Mouse (Mus musculus) CH12.LX (cell line): ENCODE measurements around the gene Otogl. TPM values are rescaled to one million over a fixed set of nuclear protein-coding genes. Genes with fewer than 3 reads are reported as not detected.

Experiments
- DNase-seq: peaks from one replicate; pipeline ENCODE4 v3.0.0-alpha.2; 2013; ENCODE audit errors: extremely low read depth
- H3K27ac ChIP-seq: 2 replicates; pipeline ENCODE4 v1.5.1; 2012; ENCODE audit warnings: low read depth, mild to moderate bottlenecking, control low read depth, moderate library complexity; ENCODE audit not compliant: insufficient read depth
- H3K27me3 ChIP-seq: replicated peaks from 2 replicates; pipeline ENCODE3; 2012; ENCODE audit warnings: inconsistent platforms
- H3K36me3 ChIP-seq, 2 experiments: replicated peaks in 1 of 2; 2 replicates each; pipeline versions ENCODE3 to v1.6.1; 2012; ENCODE audit warnings: inconsistent platforms in 1 of 2, low read length in 1 of 2, mild to moderate bottlenecking in 1 of 2, mixed read lengths in 1 of 2, moderate library complexity in 1 of 2; ENCODE audit not compliant: control insufficient read depth in 1 of 2, insufficient read depth in 1 of 2
- H3K4me1 ChIP-seq, 2 experiments: 2 replicates each; pipeline ENCODE4 v1.6.1; 2012; ENCODE audit warnings: inconsistent platforms in 1 of 2, moderate library complexity in 1 of 2; ENCODE audit not compliant: insufficient read depth in 2 of 2, control insufficient read depth in 1 of 2
- H3K4me2 ChIP-seq: 2 replicates; pipeline ENCODE4 v1.6.1; 2012; ENCODE audit warnings: low read depth, mild to moderate bottlenecking, control low read depth; ENCODE audit not compliant: poor library complexity, insufficient read depth, severe bottlenecking
- H3K4me3 ChIP-seq, 3 experiments: fragments of 150-350 bp in 1 of 3; sonication (generic) in 1 of 3; replicated peaks in 1 of 3; 2 replicates each; pipeline versions ENCODE3 to v1.5.1; 2011 to 2012; ENCODE audit warnings: low read depth in 2 of 3, low read length in 2 of 3, mild to moderate bottlenecking in 2 of 3, moderate library complexity in 2 of 3, control low read depth in 1 of 3, improper control_type of control experiment in 1 of 3, inconsistent platforms in 1 of 3, mixed read lengths in 1 of 3; ENCODE audit not compliant: poor library complexity in 1 of 3
- H3K79me2 ChIP-seq: replicated peaks from 2 replicates; pipeline ENCODE4 v1.6.1; 2012; ENCODE audit warnings: mild to moderate bottlenecking, moderate library complexity; ENCODE audit not compliant: control insufficient read depth, poor library complexity, insufficient read depth, severe bottlenecking; ENCODE audit errors: extremely low read depth
- H3K9ac ChIP-seq: 2 replicates; pipeline ENCODE4 v1.6.1; 2012; ENCODE audit warnings: low read depth, mild to moderate bottlenecking, control low read depth, moderate library complexity; ENCODE audit not compliant: insufficient read depth
- H3K9me3 ChIP-seq: replicated peaks from 2 replicates; pipeline ENCODE3; 2012; ENCODE audit warnings: low read length, inconsistent platforms, mixed read lengths
- CHD1 ChIP-seq: IDR thresholded peaks from 2 replicates; pipeline ENCODE4 v1.6.1; 2012; ENCODE audit warnings: low read depth, low read length, improper control_type of control experiment, inconsistent platforms
- CTCF ChIP-seq, 2 experiments: IDR thresholded peaks in 1 of 2; conservative IDR thresholded peaks in 1 of 2; 2 replicates each; pipeline ENCODE4 v1.5.1; 2011 to 2012; ENCODE audit warnings: low read depth in 2 of 2, low read length in 2 of 2, improper control_type of control experiment in 1 of 2, inconsistent platforms in 1 of 2, mild to moderate bottlenecking in 1 of 2, moderate library complexity in 1 of 2
- KAT2A ChIP-seq: IDR thresholded peaks from 2 replicates; pipeline ENCODE4 v1.6.1; 2012; ENCODE audit warnings: low read length, improper control_type of control experiment, inconsistent platforms; ENCODE audit not compliant: insufficient replicate concordance
- MAX ChIP-seq: IDR thresholded peaks from 2 replicates; pipeline ENCODE4 v1.6.1; 2011; ENCODE audit warnings: low read length, improper control_type of control experiment
- MXI1 ChIP-seq: IDR thresholded peaks from 2 replicates; pipeline ENCODE4 v1.6.1; 2011; ENCODE audit warnings: mild to moderate bottlenecking, low read depth, low read length, improper control_type of control experiment
- RAD21 ChIP-seq: IDR thresholded peaks from 2 replicates; pipeline ENCODE4 v1.6.1; 2011; ENCODE audit warnings: low read depth, mild to moderate bottlenecking, low read length, improper control_type of control experiment, moderate library complexity
- RCOR1 ChIP-seq: conservative IDR thresholded peaks from 2 replicates; pipeline ENCODE4 v1.6.1; 2012; ENCODE audit warnings: low read depth, mild to moderate bottlenecking, inconsistent platforms, low read length, improper control_type of control experiment
- SMC3 ChIP-seq: IDR thresholded peaks from 2 replicates; pipeline ENCODE4 v1.6.1; 2011; ENCODE audit warnings: low read depth, low read length, improper control_type of control experiment
- TBP ChIP-seq: conservative IDR thresholded peaks from 2 replicates; pipeline ENCODE4 v1.6.1; 2011; ENCODE audit warnings: low read depth, low read length, improper control_type of control experiment
- TCF12 ChIP-seq: IDR thresholded peaks from 2 replicates; pipeline ENCODE4 v1.6.1; 2014; ENCODE audit warnings: low read depth, mild to moderate bottlenecking, inconsistent platforms, low read length, improper control_type of control experiment
- ZC3H11A ChIP-seq: IDR thresholded peaks from 2 replicates; pipeline ENCODE4 v1.6.1; 2012; ENCODE audit warnings: low read depth, mild to moderate bottlenecking, inconsistent platforms, low read length, improper control_type of control experiment
- ZKSCAN1 ChIP-seq: IDR thresholded peaks from 2 replicates; pipeline ENCODE4 v1.6.1; 2012; ENCODE audit warnings: low read depth, inconsistent platforms, low read length, improper control_type of control experiment, borderline replicate concordance
- dilution Hi-C: fragments of 300-500 bp; cut with MboI; formaldehyde crosslinking; loops from 2 replicates; pipeline ENCODE4 v1.14.3; 2020; ENCODE audit warnings: low sequenced_read_pairs; ENCODE audit not compliant: extremely low pct_unique_long_range_greater_than_20kb, extremely low pct_ligation_motif_present
- in situ Hi-C: fragments of 300-500 bp; cut with MboI; formaldehyde crosslinking; loops from 3 replicates; pipeline ENCODE4 v1.14.3; 2019; ENCODE audit warnings: low sequenced_read_pairs, low pct_ligation_motif_present, low pct_unique_long_range_greater_than_20kb, mixed read lengths
- polyA plus RNA-seq: library from polyadenylated mRNA; unstranded; fragments of >175 nt; gene quantifications from 2 replicates; pipeline ENCODE4 v1.2.1, GENCODE M21; 2012; ENCODE audit warnings: low read depth; ENCODE audit not compliant: insufficient read length
- total RNA-seq, 2 experiments: library from RNA; depleted of rRNA; stranded (reverse); fragments of 300-350 nt in 1 of 2; fragments of >200 nt in 1 of 2; gene quantifications; 2 replicates each; pipeline ENCODE4 v1.2.3; 2012 to 2014

The Otogl gene
- total and polyA plus RNA-seq, 3 experiments, result 1.1 to 3.2 (median 2.1) TPM

GRCm38 (mm10) chr10:107922750-107923149, 10.8 kb upstream of the Otogl start:
- in situ Hi-C loops, result no loop called here
- Histone ChIP-seq H3K27me3 (no peaks in the 10 kb centered on the region), H3K4me2 (no peak overlapping the region), H3K4me1 (peaks cover 3 to 27% of the 10 kb centered on the region in 2 experiments; a peak in 3 of 4 replicates), H3K9ac (no peak overlapping the region), H3K79me2 (no peaks in the 10 kb centered on the region), H3K27ac (no peak overlapping the region), H3K4me3 (no peak overlapping the region), H3K9me3 (peaks cover 4% of the 10 kb centered on the region), H3K36me3 (no peaks in the 10 kb centered on the region)
- dilution Hi-C loops, result no loop called here
- peak; percentile 50 for DNase-seq
- TF ChIP-seq SMC3, result peak; percentile 73
- no peak for TF ChIP-seq RCOR1
- TF ChIP-seq RAD21, result peak; percentile 45
- peak; percentile 29 to 66; a peak in 3 of 4 replicates for TF ChIP-seq CTCF (conservative IDR thresholded peaks at IDR 0.05 in 1 of 2, IDR thresholded peaks at IDR 0.05 in 1 of 2; ENCODE audit: low read depth in 2 of 2, low read length in 2 of 2)

GRCm38 (mm10) chr10:107921549-107921948, 9.6 kb upstream of the Otogl start:
- in situ Hi-C loops (no loop called here), dilution Hi-C loops (no loop called here)
- Histone ChIP-seq H3K27me3 (no peaks in the 10 kb centered on the region), H3K9ac (no peak overlapping the region; the same call in 1 of the 2 replicates), H3K79me2 (no peaks in the 10 kb centered on the region), H3K4me1 (peaks cover 3 to 24% of the 10 kb centered on the region in 2 experiments; a peak in 3 of 4 replicates), H3K36me3 (no peaks in the 10 kb centered on the region), H3K9me3 (peaks cover 4% of the 10 kb centered on the region), H3K4me3 (no peak overlapping the region), H3K4me2 (no peak overlapping the region), H3K27ac (no peak overlapping the region; the same call in 1 of the 2 replicates)
- no peak for TF ChIP-seq KAT2A
- TF ChIP-seq MAX, result 0 out of 2 replicates have a peak, but pooled peaks have one; percentile 31
- TF ChIP-seq ZC3H11A, result no peak
- TF ChIP-seq TCF12, result no peak
- no peak for TF ChIP-seq RAD21
- TF ChIP-seq CHD1, result no peak
- peak; percentile 45 for DNase-seq

- no peak overlapping the region; the same call in 1 of the 2 replicates for H3K27ac ChIP-seq
- no peak for TF ChIP-seq MXI1
- no peak for TF ChIP-seq TCF12
- no peak for TF ChIP-seq ZKSCAN1
- no peak for TF ChIP-seq TBP
- peaks cover 4% of the 10 kb centered on the region for H3K9me3 ChIP-seq
- no peak for DNase-seq
- H3K36me3 ChIP-seq, result no peaks in the 10 kb centered on the region
- H3K9ac ChIP-seq, result no peak overlapping the region; the same call in 1 of the 2 replicates
- no peak overlapping the region for H3K4me3 ChIP-seq
- in situ Hi-C loops (no loop called here), dilution Hi-C loops (no loop called here)
- H3K79me2 ChIP-seq, result no peaks in the 10 kb centered on the region
- peaks cover 3 to 20% of the 10 kb centered on the region in 2 experiments; a peak in 3 of 4 replicates for H3K4me1 ChIP-seq
- no peak overlapping the region for H3K4me2 ChIP-seq
- no peaks in the 10 kb centered on the region for H3K27me3 ChIP-seq
These were observed 9.2 kb upstream of the Otogl start for GRCm38 (mm10) chr10:107921134-107921533.
